Mouse (Mus musculus): ENCODE results near the gene Grip1.
A peak's percentile ranks its signal among the peaks of the same experiment; 100 is the strongest.

The Grip1 gene

DNA sequence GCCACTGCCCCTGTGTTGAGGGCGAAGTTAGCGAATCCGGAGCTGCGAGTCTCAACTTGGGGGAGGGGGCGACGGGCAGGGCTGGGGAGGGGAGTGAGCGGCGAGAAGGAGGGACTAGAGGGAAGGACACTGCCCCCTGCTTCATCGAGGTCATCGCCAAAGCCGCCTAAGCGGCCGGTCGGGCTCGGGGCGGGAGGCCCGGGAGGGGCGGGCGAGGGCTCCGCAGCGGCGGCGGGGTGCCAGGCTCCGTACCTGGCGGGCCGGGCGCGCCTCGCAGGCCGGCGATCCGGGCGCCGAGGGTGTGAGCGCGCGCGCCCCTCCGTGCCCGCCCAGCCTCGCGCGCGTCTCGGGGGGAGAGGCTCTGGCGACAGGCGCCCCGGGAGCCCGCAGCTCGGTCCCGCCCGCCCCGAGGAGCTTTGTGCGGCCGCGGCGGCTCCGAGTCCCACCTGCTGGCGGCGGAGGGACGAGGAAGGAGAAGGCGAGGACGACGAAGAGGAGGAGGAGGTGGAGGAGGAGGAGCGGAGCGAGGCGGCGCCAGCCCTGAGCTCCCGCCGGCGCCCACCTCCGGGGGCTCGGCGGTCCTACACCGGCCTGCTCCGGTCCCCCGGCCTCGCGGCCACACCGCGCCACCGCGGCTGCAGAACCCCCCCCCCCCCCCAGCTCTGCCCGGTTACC, at the start of gene Grip1:
Gene Grip1 (plus strand): TSS at position 400 of the 675 bp plus-strand sequence.
- peak; percentile 44 to 55 for DNase-seq

DNA sequence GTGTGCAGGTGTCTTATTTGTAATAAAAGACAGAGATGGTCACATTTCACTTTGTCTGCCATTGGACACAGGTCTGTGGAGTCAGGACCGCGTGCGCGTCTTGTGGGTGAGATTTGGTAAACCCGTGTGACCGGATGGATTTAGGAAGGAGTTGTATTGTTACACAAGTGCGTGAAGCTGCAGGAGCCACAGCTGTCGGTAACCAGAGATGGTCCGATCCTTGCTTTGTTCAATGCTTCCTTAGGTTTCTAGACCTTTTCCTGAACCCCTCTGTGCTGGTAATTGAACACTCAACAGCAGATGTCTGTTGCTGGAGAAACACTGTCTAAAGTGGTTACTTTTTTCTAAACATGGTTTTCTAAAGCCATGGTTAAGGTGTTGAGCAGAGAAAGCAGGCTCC, 48.5 kb upstream of the Grip1 start:
- no peak for DNase-seq

DNA sequence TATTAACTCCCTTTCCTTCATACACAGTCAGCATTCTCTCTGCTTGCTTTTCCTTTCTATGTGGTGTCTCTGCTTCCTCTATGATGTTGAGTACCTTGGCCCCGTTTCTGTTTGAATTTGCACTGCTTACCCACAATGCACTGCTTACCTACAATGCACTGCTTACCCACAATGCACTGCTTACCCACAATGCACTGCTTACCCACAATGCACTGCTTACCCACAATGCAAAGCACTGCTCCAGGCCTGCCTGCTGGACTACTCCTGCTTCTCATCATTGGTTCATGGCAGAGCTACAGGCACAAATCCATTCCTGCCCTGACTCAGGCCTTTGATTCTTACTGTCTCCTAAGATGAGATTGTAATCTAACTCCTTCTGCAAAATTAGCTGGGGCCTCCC, 48.0 kb upstream of the Grip1 start:
- no peak for DNase-seq

DNA sequence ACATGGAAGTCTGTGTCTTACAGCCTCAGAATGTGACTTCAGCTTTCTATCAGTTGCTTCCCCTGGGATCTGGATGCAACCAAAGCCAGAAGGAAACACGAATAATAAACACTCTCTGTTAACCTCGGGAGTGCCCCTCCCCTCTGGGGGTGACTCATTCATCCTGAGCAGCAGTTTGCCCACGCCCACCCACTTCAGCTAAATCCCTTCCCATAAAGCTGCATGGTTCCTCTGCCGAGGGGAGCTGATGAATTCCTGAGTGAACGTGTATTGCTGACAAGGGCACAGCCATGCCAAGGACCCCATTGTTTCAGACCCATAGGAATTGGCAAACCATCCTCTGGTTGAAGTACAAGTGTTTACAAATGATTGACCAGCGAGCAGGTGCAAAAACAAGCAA, 45.3 kb upstream of the Grip1 start:
- DNase-seq: peak; percentile 53

DNA sequence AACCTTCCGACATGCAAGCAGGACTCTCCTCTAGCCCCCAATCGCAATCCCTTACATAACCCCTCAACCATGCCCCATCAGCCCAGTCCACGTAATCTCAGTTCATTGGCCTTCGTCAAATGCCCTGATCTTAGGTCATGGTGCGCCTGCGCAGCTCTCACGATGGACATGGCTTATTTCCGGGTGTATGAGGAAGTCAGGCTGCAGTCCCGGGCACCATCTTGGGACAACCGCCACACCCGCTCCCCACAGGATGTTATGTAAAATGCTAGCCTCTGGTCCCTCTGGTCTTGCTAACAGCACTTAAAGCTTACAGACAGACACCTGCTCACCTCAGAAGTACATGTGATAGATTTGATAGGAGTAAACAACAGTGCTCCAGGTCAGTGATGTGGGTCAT, 40.4 kb upstream of the Grip1 start:
- no peak for DNase-seq

DNA sequence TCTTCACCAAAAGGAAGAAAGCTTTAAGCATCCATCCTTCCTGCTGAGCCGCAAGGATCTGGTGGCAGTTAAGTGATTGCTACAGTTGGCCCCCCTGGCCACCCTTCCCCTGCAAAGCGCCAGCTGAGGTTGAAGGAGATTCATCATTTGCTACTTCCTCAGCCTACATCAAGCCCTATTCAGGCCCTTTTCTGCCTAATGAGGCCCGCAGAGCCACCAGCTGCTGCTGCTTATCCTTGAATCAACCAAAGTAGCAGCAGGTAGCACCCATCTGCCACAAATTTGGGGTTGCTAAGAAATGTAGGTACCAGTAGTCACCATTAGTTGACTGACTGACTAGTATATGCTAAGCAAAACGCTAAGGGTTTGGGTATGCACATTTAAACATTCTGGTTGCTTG, 38.5 kb upstream of the Grip1 start:
- DNase-seq: no peak

DNA sequence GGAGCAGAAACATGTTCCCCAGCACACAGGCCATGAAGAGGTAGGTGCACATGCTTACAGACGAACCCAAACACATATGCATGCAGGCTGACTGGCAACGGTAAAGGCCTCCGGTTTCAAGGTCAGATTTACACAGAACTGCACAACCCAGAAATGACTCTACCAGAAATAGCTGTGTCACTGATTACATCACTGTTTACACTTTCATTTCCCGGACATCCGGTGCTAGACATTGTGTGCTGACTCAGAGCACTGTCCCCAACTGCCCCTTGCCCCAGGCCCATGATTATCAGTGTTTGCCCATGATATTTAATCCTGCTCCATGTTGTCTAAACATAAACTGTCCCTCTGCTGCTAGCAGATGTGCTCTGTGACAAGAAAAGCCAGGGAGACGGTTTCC, 32.2 kb upstream of the Grip1 start:
- DNase-seq: no peak

DNA sequence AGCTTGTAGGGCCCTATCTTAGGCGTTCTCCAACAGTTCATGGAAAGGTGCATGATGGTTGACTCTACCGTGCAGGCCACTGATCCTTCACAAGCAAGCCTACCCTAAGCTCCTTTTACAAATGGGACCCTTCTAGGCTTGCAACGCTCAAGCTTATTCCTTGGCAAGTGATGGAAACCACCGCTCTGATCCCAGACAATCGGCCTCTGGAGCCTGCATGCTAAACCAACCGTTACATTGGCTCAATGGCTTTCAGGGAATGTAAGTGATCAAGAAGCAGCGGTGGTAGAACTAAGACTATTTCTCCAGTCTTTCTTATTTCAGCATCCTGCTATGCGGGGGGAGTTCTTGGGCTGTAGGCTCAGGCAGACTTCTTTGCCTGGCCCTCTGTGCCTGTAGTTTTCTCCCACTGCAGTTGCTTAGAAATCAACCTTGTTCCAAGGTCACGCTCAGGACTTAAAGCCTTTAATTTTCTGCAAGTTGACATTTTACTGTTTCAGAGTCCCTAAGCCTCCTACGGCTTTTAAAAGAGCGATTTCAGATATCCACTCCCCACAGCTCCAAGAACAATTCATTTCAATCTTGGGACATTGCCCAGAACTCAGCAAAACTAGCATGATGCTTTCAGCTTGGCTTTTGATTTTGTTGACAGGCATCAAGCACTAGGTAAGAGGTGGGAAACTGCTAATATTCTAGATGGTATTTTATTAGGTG, 29.7 kb upstream of the Grip1 start:
- DNase-seq: no peak

DNA sequence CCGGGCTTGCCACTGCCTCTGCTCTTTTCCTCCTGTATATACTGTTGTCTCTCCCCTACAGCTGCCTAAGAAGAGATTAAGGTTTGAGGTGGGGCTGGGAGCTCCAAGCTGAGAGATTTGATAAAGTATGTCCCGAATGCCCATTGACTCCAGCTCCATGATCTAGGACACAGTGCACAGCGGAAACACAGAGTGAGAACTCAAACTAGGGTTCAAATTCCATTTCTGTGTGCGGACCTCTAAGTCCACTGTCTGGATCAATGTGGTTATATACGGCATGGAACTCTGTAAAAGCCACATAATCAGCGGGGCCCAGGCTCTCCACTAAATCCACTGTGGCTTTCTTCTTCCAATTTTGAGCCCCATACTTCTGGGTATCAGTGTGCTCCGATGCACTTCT, 26.0 kb upstream of the Grip1 start:
- DNase-seq: no peak

DNA sequence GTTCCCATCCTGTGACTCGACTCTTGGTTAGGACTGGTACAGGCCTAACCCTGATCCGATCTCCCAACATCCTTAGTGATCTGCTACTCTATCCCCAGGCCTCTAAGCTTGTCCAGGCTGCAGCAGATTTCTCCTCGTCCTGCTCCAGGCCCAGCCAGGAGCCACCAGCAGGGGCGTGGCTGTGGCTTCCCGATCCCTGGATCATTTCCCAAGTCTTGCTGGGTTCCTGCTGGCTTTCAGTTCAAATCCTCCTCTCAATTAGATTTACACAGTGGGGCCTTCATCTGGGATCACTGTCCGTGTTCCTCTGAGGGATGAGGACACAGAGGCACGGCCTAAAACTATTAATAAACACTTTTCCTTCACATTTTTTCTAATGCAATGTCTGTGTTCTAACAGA, 25.5 kb upstream of the Grip1 start:
- DNase-seq: no peak

DNA sequence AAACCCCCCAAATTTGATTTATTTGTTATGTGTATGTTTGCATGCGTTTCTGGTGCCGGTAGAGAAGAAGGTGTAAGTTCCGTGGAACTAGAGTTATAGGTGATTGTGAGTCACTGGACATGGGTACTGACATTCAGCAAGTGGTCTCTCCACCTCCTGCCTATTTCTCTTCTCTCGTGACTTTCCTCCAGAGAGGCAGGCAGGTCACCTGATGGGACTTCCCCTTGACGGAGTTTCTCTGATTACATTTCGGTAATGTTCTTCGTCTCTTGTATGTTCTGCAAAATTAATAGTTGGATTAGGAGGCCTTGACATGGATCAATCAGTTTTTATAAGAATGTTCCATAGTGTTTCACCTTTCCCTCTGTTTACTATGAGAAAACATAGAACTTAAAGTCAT, 23.4 kb upstream of the Grip1 start:
- no peak for DNase-seq

DNA sequence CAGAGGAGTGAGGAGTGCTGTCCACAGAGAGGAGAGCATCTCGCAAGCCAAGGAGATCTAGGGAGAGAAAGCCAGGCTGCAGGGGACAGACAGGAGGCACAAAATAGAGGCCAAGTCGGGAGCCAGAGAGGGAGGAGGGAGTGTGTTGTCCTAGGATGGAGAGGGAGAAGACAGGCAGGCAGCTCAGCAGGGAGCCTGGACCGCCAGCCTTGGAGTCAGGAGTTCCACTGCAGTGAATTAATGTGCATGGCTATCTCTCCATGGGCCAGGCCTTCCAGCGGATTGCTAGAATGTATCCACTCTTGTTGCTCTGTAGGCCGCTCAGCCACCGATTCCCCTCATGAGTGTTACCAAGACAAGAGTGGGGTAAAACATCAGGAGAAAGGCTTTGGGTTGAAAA, 21.8 kb upstream of the Grip1 start:
- no peak for DNase-seq

DNA sequence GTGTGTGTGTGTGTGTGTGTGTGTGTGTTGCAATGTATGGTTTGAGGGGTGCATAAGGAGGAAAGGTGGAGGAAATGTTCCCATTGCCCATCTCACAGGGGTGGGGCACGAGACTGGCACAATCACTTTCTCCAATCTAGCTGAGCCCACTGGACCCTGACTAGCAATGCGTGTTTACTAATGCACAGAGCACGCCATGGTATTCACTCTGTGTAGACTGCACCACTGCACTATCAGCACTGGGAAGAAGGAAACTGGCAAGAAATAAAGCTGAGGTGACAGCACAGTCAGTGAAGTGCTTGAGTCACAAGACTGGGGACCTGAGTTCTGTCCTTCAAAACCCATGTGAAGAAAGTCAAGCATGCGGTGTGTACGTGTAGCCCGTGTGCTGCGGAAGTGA, 17.8 kb upstream of the Grip1 start:
- DNase-seq: no peak

DNA sequence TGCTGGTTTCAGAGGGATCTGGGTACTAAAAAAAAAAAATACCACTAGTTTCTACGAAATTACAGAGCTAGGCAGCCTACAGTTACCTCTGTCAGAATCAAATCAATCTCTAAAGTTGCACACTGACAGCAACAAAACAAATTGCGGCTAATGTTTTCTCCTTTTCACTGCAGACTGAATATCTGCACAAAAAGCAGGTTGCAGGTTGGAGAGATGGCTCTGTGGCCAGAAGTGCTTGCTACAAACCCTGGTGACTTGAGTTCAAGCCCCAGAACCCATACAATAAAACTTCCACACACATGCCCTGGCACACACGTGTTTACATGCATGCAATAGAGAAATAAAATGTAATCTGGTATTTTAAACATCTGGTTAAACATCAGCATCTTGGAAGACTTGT, 16.3 kb upstream of the Grip1 start:
- DNase-seq: no peak

DNA sequence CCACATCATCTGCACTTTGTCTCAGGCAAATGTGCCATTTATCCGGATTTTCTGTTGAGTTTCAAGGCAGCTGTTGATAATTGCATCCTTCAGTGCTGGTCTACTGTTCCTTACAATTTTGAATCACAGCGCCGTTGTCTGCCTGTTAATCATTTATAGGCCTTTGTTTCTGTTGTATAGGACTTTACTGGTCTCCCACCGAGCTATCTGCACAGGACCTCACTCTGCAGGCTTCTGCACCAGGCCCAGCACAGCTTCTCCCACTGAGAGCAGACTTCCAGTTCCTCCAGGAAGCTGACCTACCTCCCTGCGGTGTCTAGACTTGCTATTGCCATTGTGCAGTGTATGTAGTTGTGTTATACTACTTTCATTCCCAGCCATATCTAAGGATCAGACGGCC, 11.9 kb upstream of the Grip1 start:
- DNase-seq: no peak

DNA sequence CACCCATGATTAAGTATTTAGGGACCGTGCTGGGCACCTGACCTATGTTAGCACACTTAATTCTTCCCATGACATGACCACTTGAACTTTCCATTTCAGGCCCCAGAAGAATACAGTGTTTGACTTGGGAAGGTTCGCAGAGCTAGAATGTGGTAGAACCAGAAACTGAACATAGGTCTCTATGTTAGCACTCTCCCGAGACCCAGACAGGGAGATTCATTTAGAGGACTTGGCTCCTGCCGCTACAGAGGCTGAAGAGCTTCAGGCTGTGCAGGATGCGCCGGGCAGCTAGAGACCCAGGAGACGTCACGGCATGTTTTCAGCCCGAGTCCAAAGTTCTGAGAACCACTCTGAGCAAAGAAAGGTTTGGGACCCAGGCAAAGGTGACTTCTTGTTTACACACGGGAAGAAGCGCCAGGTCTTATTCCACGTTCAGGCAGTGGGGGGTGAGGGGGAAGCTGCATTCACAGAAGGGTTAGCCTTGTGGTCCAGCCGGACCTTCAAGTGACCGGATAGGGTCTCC, 6.2 kb upstream of the Grip1 start:
- no peak for DNase-seq

DNA sequence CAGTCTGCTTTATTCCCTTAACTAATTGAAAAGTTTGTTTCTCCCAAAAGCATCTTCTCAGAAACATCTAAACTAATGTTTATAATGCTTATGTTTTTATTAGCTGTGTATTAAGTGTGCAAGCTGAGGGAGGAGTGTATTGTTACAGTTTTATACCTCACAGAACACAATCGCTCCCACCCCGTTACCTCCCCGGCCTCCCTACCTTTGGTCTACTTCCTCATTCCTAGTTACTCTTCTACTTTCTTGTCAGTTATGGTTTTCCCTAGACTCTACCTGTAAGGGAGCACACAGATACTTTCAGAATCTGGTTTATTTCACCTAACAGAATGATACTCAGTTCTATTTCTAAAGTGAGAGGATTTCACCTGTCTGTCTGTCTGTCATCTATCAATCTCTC, 5.7 kb upstream of the Grip1 start:
- no peak for DNase-seq

DNA sequence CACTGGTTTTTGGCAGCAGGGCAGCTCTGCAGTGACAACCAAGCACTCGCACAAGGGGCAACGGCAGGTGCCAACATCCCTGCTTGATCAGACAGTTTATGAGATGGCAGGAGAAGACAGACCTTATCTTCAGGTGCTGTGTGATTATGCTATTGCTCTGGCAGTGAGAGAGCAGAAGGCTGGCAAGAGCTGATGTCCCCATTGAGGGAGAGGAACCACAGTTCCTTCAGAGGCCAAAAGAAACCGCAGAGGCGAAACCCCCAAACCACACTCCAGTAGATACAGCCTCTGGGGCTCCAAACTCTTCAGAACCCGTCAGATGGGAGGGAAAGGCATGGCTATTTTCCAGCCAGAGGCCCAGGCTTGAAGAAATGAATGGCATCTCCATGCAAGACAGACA, 932 bp upstream of the Grip1 start:
- DNase-seq: no peak

DNA sequence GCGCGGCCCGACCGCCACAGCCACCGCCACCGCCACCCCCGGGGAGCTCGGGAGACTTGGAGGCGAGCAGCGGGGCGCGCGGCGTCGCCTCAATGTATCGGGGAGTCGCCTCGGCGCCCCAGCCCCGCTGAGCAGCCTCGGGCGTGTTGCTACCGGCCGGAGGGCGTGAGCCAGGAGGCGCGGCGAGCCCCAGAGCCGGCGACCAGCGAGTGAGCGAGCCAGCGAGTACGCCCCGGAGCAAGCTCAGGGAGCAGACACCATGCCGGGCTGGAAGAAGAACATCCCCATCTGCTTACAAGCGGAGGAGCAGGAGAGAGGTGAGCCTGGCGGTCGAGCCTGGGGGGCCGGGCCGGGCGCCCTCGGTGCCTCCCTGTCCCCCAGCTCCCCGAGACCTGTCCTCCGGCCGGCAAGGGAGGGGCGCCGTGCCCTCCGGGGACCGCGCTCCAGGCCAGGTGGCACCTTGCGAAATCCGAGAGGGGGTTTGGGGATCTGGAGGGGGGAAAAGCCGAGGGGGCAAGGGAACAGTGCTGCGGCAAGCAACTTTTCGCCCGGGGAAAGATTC, 557 bp downstream of the Grip1 start:
- peak; percentile 40 to 53 for DNase-seq

DNA sequence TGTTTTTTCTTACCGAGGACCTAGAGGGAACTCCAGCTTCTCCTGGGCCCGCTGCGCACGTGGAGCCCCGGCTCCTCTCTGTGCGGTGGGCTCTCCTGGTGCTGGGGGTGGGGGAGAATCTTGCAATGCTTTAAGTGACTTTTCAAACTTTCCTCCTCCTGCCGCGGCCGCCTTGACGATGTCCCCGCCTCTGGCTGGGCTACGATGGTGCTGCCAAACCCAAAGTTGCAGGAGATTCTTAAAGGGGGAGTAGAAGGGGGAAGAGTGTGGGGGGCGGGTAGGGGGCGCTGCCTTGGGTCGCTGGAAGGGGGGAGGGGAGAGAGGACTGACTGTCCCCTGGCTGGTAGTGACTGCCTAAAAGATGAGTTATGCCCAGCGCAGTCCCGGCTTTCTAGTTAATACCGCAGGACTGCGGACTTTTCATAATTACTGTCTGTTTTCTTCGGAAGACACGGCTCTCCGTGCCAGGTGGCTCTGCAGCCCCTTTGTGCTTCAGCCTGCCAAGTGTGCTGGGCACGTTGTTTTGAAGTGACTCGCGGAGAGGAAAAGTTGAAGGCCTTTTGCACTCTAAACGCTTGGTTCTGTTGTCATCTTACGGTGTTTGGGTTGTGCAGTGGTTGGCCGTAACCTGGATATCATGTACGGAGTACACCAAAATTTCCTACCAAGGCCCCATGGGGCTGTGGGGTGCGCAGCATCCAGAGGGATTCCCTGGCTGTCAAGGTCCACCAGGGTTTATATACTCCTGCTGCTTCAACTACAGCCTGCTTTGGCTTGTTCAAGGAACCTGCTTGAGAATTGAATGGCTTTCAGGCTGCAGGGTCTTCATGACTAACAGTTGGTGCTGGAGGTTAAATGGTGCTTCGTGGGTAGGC, 1.3 kb downstream of the Grip1 start:
- no peak for DNase-seq

DNA sequence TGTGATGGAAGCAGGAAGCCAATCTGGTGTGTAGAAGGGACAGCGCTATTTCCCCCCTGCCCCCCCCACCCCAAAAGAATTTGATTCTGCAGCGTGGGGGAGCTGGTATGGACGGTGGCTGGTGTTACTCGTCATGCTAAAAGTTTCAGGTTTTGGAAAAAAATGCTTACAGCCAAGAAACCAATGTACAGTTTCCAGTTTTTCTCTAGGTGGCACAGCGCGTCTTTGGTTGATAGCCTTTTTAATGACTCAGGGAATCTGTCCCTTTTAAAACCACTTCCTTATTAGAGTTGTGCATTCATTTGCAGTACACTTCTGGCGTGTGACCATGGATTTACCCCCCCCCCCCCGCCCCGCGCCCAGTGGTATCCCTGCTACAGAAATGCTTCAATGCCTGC, 1.9 kb downstream of the Grip1 start:
- DNase-seq: no peak

DNA sequence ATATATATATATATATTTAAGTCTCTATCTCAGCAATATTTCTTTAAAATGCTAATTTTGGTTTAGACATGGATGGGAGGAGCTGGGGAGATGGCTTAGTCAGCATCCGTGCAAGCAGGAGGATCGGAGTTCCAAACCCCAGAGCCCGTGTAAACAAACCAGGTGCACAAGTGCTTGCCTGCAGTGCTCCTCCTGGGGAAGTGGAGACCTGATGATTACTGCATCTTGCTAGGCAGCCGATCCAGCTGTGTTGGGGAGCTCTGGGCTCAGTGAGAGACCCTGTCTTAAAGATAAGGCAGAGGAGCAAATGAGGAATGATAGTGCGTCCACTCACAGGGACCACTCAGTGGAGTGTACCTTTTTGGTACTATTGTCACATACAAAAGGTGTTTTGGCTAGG, 3.5 kb downstream of the Grip1 start:
- no peak for DNase-seq

DNA sequence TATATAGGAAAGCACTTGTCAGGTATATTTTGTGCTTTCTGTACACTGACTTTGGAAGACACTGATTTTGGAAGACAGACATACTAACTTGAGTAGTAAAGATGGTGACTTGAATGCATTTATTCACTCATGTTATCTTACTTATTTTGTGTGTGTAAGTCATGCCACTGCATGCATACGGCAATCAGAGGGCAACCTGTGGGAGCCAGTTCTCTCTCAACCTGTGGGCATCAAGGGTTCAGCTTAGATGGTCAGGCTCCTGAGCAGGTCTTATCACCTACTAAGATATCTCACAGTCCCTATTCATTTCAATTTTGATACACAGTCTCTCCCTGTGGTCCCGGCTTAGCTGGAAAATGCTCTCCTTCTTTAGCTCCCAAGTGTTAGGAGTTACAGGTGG, 5.4 kb downstream of the Grip1 start:
- no peak for DNase-seq
